Mouse (Mus musculus): ENCODE data around the gene Htr5a.

Gene Htr5a

DNA sequence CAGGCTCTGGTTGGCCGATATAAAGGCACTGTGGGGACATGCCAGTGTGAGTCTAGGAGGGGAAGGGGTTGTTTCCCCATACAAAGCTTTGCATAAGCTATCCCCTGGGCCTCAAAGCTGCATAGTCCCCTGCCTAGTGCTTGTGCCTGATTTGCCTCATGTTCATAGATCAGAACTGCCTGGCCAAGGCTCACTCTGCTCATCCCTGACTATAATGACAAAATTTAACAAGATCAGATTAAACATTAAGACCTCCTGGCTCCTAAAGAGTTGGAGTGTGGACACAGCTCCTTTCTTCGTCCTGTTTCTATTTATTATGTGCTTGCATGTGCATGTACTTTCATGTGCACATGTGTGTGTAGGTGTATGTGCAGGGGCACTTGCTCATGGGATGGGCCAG, 39.3 kb downstream of the Htr5a start:
- DNase-seq (ENCODE audit: low read depth), result no peak

DNA sequence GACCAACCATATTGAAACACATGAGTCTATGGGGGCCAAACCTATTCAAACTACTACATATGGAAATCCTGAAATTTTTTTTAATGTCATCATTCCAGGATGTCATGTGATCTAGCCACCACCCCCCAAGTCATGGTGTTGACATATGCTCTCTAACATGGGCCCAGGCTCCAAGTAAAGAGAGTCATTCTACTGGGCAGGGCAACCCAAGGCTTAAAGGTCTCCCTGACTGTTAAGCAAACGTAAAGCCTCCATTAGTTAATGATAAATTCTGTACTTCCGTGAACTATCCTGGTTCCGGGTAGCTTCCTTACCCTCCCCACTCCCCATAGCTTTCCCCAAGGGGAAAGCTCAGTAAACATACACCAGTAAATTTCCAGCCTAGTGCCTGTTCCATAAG, 46.1 kb downstream of the Htr5a start:
- no peak for DNase-seq (ENCODE audit: low read depth)

DNA sequence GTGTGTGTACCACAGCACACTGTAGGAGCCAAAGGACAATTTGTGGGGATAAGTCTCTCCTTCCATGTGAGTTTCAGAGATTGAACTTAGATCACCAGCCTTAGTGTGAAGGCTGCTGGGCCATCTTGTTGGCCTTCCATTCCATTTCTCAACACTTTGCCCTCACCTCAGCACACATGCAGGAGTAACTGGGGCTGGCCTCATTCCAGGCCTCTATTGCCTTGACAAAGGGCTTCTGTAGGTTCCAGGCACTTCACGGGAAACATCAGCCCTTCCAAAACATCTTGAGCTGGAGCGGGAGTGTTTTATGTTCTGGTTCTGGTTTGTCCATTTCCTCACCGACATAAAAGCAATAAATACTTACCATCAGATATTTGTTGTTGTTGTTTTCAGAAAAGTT, 54.0 kb downstream of the Htr5a start:
- DNase-seq (ENCODE audit: low read depth), result no peak

DNA sequence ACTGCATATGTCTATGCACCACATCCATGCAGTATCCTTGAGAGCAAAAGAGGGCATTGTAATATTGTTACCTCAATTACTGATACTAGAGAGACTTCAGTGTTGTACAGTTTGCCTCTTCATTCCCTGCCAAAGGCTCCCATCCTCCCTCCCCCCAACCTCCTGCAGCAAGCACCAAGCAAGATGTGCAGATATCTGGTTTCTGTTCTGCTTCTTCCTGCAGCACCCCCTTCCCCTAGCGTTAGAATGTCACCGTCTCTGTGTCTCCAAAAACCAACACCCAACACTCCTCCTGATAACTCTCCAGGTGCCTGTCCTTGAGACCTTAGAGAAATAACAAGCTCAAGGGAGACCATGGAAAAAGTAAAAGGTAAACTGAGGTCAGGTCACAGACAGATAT, 57.8 kb downstream of the Htr5a start:
- no peak for DNase-seq (ENCODE audit: low read depth)

DNA sequence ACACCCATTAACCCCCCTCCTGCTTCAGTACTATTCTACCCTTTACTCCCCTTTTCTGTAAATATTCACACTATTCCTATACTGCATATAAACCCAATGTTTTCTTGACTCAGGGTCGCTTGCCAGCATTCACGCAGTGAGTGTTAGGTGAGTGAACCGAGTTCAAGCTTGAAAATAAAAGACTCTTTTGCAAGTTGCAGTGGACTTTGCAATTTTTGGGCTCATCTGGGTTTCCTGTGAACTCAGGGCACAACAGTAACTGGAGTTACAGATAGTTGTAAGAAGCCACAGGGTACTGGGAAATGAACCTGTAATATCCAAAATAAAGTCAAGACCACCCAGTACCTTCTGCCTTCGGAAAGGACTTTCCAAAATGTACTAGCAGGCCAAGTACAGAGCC, 58.2 kb downstream of the Htr5a start:
- DNase-seq (ENCODE audit: low read depth), result no peak
